Mouse (Mus musculus): ENCODE results near the gene Creb3l2. TPM values are rescaled to one million over a fixed set of nuclear protein-coding genes. Genes with fewer than 3 reads are reported as not detected.
"Not testable (repeated sequence)": the region's sequence is repeated elsewhere in the genome, so short reads cannot be mapped to it uniquely, and the experiment has no call there.

The Creb3l2 gene
- polyA plus RNA-seq, 1 experiment from 2014 or later = 2.9 TPM

GRCm38 (mm10) chr6:37387281-37387680, 54.7 kb downstream of the Creb3l2 start:
- H3K4me1 ChIP-seq = no peaks in the 10 kb centered on the region
- 94% methylated on average over 4 of the region's 4 CpGs for WGBS
- H3K27ac ChIP-seq (replicated peaks) = no peak overlapping the region

GRCm38 (mm10) chr6:37385602-37386285, 56.2 kb downstream of the Creb3l2 start:
- Histone ChIP-seq H3K27ac (replicated peaks) (no peak overlapping the region), H3K4me1 (no peaks in the 10 kb centered on the region), H3K9ac (replicated peaks) (no peak overlapping the region), H3K4me3 (no peak overlapping the region), H3K36me3 (no peaks in the 10 kb centered on the region), H3K27me3 (no peaks in the 10 kb centered on the region), H3K9me3 (no peaks in the 10 kb centered on the region), H3K4me2 (replicated peaks) (no peak overlapping the region)
- WGBS = 84% methylated on average over 2 of the region's 2 CpGs
- no peak for ATAC-seq (replicated peaks)

More at GRCm38 (mm10) chr6:37387281-37387680, 54.7 kb downstream of the Creb3l2 start:
- Histone ChIP-seq H3K27me3 (no peaks in the 10 kb centered on the region), H3K4me2 (replicated peaks) (no peak overlapping the region), H3K9me3 (no peaks in the 10 kb centered on the region), H3K36me3 (no peaks in the 10 kb centered on the region), H3K4me3 (no peak overlapping the region), H3K9ac (replicated peaks) (no peak overlapping the region)
- ATAC-seq (replicated peaks) = no peak

- Histone ChIP-seq H3K4me1 (no peaks in the 10 kb centered on the region), H3K36me3 (no peaks in the 10 kb centered on the region), H3K4me3 (no peak overlapping the region), H3K27ac (replicated peaks) (no peak overlapping the region), H3K4me2 (replicated peaks) (no peak overlapping the region), H3K9me3 (no peaks in the 10 kb centered on the region), H3K9ac (replicated peaks) (no peak overlapping the region), H3K27me3 (no peaks in the 10 kb centered on the region)
- WGBS = 87% methylated on average over 6 of the region's 6 CpGs
- no peak for ATAC-seq (replicated peaks)
Observed at GRCm38 (mm10) chr6:37382761-37383160, 59.2 kb downstream of the Creb3l2 start.

- no peak overlapping the region for H3K9ac ChIP-seq (replicated peaks)
- no peaks in the 10 kb centered on the region for H3K9me3 ChIP-seq
- no peak overlapping the region for H3K27ac ChIP-seq (replicated peaks)
- ATAC-seq (replicated peaks) = no peak
- H3K27me3 ChIP-seq = no peaks in the 10 kb centered on the region
- peaks cover 7% of the 10 kb centered on the region; the same call in 1 of the 2 replicates for H3K4me1 ChIP-seq
- 90% methylated on average over 12 of the region's 12 CpGs for WGBS
- H3K36me3 ChIP-seq = no peaks in the 10 kb centered on the region
- H3K4me3 ChIP-seq = no peak overlapping the region
- H3K4me2 ChIP-seq (replicated peaks) = no peak overlapping the region
Observed at GRCm38 (mm10) chr6:37377836-37378580, 63.9 kb downstream of the Creb3l2 start.

GRCm38 (mm10) chr6:37377387-37377786, 64.6 kb downstream of the Creb3l2 start:
- H3K9me3 ChIP-seq; ATAC-seq (replicated peaks); H3K4me3 ChIP-seq; H3K4me1 ChIP-seq; H3K27ac ChIP-seq (replicated peaks); H3K4me2 ChIP-seq (replicated peaks); H3K36me3 ChIP-seq; H3K9ac ChIP-seq (replicated peaks); H3K27me3 ChIP-seq: not testable (repeated sequence)
- WGBS = 75% methylated on average over 3 of the region's 3 CpGs

- WGBS = 30% methylated on average over 10 of the region's 10 CpGs
- Histone ChIP-seq H3K27ac (replicated peaks) (no peak overlapping the region), H3K4me2 (replicated peaks) (no peak overlapping the region), H3K9me3 (no peaks in the 10 kb centered on the region), H3K27me3 (no peaks in the 10 kb centered on the region), H3K9ac (replicated peaks) (no peak overlapping the region), H3K4me1 (peaks cover 7% of the 10 kb centered on the region; the same call in 1 of the 2 replicates), H3K36me3 (no peaks in the 10 kb centered on the region), H3K4me3 (no peak overlapping the region)
- ATAC-seq (replicated peaks) = no peak
Observed at GRCm38 (mm10) chr6:37375452-37375851, 66.5 kb downstream of the Creb3l2 start.

- no peak for ATAC-seq (replicated peaks)
- 80% methylated on average over 7 of the region's 7 CpGs for WGBS
- Histone ChIP-seq H3K9me3 (no peaks in the 10 kb centered on the region), H3K9ac (replicated peaks) (no peak overlapping the region), H3K36me3 (no peaks in the 10 kb centered on the region), H3K27ac (replicated peaks) (no peak overlapping the region), H3K4me3 (no peak overlapping the region), H3K4me1 (peaks cover 7% of the 10 kb centered on the region; the same call in 1 of the 2 replicates), H3K27me3 (no peaks in the 10 kb centered on the region), H3K4me2 (replicated peaks) (no peak overlapping the region)
Observed at GRCm38 (mm10) chr6:37371341-37371740, 70.6 kb downstream of the Creb3l2 start.

GRCm38 (mm10) chr6:37370566-37370965, 71.4 kb downstream of the Creb3l2 start:
- H3K9ac ChIP-seq (replicated peaks) = no peak overlapping the region
- WGBS = 90% methylated on average over 12 of the region's 12 CpGs
- H3K4me2 ChIP-seq (replicated peaks) = no peak overlapping the region
- H3K36me3 ChIP-seq = no peaks in the 10 kb centered on the region
- no peaks in the 10 kb centered on the region for H3K27me3 ChIP-seq
- no peak overlapping the region for H3K4me3 ChIP-seq
- H3K4me1 ChIP-seq = peaks cover 5% of the 10 kb centered on the region; the same call in 1 of the 2 replicates
- H3K27ac ChIP-seq (replicated peaks) = no peak overlapping the region
- ATAC-seq (replicated peaks) = no peak
- H3K9me3 ChIP-seq = no peaks in the 10 kb centered on the region

GRCm38 (mm10) chr6:37369750-37370149, 72.2 kb downstream of the Creb3l2 start:
- Histone ChIP-seq H3K9me3 (no peaks in the 10 kb centered on the region), H3K4me2 (replicated peaks) (no peak overlapping the region), H3K27ac (replicated peaks) (no peak overlapping the region), H3K9ac (replicated peaks) (no peak overlapping the region), H3K27me3 (no peaks in the 10 kb centered on the region), H3K4me1 (no peaks in the 10 kb centered on the region), H3K4me3 (no peak overlapping the region), H3K36me3 (no peaks in the 10 kb centered on the region)
- WGBS = 85% methylated on average over 6 of the region's 6 CpGs
- ATAC-seq (replicated peaks) = no peak

- WGBS = 91% methylated on average over 13 of the region's 13 CpGs
- H3K27me3 ChIP-seq = no peaks in the 10 kb centered on the region
- H3K4me1 ChIP-seq = no peaks in the 10 kb centered on the region
- no peak overlapping the region for H3K4me2 ChIP-seq (replicated peaks)
- no peak overlapping the region for H3K4me3 ChIP-seq
- H3K9me3 ChIP-seq = no peaks in the 10 kb centered on the region
- H3K36me3 ChIP-seq = peaks cover 2% of the 10 kb centered on the region; the same call in 1 of the 2 replicates
- H3K9ac ChIP-seq (replicated peaks) = no peak overlapping the region
- no peak for ATAC-seq (replicated peaks)
- no peak overlapping the region for H3K27ac ChIP-seq (replicated peaks)
Observed at GRCm38 (mm10) chr6:37368281-37368680, 73.7 kb downstream of the Creb3l2 start.

GRCm38 (mm10) chr6:37366991-37367390, 75.0 kb downstream of the Creb3l2 start:
- no peaks in the 10 kb centered on the region for H3K27me3 ChIP-seq
- H3K27ac ChIP-seq (replicated peaks) = no peak overlapping the region
- no peak overlapping the region for H3K4me3 ChIP-seq
- no peak for ATAC-seq (replicated peaks)
- no peak overlapping the region for H3K4me2 ChIP-seq (replicated peaks)
- WGBS = 93% methylated on average over 6 of the region's 6 CpGs
- H3K9me3 ChIP-seq = no peaks in the 10 kb centered on the region
- H3K9ac ChIP-seq (replicated peaks) = no peak overlapping the region
- no peaks in the 10 kb centered on the region for H3K4me1 ChIP-seq
- H3K36me3 ChIP-seq = peaks cover 2% of the 10 kb centered on the region; the same call in 1 of the 2 replicates

- 51% methylated on average over 11 of the region's 11 CpGs for WGBS
- H3K36me3 ChIP-seq = peaks cover 2% of the 10 kb centered on the region; the same call in 1 of the 2 replicates
- peaks cover 11% of the 10 kb centered on the region for H3K4me1 ChIP-seq
- H3K27me3 ChIP-seq = no peaks in the 10 kb centered on the region
- H3K4me2 ChIP-seq (replicated peaks) = no peak overlapping the region
- no peak overlapping the region for H3K4me3 ChIP-seq
- H3K9me3 ChIP-seq = no peaks in the 10 kb centered on the region
- no peak for ATAC-seq (replicated peaks)
- no peak overlapping the region for H3K9ac ChIP-seq (replicated peaks)
- no peak overlapping the region for H3K27ac ChIP-seq (replicated peaks)
Observed at GRCm38 (mm10) chr6:37365179-37365578, 76.8 kb downstream of the Creb3l2 start.
